Mouse (Mus musculus): ENCODE results near the gene Gpc3.
A peak's percentile ranks its signal among the peaks of the same experiment; 100 is the strongest.
"Not testable (repeated sequence)": the region's sequence is repeated elsewhere in the genome, so short reads cannot be mapped to it uniquely, and the experiment has no call there.

Gene Gpc3

DNA sequence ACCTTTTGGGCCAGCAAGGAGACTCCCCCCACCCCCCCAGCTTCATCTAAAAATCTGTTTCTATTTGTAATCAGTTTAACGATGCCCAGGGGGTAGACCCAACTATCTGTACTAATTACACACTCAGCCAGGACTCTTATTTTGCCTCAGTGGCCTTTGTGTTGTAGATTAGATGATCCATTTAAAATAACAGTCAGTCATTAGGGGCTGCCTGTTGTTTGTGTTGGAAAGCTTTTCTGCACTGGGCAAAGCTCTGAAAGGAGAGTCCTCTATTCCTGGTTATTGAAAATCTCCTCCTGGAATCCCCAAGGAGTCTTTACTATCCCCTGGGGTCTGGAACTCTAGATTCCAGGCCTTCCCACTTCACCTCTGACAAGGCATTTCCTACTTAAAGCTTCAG is 336.2 kb downstream of the Gpc3 start:
- no peak for DNase-seq

DNA sequence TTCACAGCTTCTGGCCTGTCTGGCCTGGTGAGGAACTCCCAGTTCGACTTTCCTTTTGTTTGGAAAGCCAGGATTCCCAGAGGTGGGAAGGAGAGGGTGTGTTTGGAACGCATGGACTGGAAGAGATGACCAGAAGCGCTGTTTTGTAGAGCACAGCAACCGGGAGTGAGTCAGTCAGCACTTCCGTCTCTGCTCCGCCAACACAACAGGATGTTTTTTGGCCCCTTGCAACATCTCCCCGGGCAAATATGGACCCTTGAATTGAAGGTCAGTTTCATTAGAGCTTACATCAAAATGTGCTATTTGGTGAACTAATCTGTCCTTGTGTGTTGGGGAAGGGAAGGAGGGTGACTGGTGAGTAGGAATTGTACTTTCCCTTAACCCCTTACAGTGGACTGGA is 340.7 kb downstream of the Gpc3 start:
- DNase-seq, result no peak

DNA sequence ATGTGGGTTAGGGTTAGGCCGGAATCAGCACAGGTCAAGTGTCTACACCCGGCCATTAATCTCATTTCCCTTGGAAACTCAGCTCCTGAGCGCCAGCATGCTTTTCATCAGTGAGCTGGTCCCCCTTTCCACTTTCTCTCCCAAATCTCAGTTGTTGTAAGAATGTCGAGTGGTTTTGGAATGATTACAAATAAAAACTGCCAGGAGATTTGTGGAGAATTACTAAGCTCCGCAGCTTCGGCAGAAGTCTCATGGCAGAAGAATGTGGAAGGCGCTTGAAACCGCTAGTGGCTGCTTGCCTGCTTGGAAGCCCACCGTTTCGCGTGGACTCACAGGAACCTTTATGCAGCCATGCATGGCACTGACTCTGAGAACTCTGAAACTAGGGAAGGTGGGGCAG is 351.8 kb downstream of the Gpc3 start:
- DNase-seq, result peak; percentile 5

DNA sequence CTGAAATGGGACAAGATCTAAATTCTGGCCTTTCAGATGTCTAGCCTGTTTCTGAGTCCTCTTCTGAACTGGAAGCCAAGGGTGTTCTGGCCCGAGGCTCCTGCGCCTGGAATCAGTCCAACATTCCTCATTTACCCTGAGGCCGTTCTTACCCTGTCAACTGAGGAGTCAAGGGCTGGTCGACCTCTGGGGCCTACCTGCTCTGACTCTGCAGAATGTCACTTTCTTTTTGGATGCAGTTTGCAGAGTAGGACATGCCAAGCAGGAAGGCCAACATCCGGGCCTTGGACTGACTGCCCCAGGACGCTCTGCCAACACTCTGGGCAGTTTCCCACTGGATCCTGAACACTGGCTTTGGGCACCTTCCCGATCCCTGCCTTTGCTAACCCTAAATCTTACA is 352.2 kb downstream of the Gpc3 start:
- peak; percentile 48 for DNase-seq

DNA sequence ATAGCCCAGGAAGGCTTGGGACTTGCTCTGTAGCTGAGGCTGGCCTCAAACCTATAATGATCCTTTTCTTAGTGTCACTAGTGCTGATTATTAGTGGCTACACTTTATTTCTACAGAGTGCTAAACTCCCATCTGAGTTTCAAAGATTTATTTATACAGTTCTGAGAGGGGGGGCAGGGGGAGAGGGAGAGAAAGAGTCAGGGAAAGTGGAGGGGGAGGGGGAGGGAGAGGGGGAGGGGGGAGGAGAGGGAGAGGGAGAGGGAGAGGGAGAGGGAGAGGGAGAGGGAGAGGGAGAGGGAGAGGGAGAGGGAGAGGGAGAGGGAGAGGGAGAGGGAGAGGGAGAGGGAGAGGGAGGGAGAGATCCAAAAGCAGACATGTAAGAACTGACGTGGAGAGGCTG is 354.0 kb downstream of the Gpc3 start:
- DNase-seq, result not testable (repeated sequence)

DNA sequence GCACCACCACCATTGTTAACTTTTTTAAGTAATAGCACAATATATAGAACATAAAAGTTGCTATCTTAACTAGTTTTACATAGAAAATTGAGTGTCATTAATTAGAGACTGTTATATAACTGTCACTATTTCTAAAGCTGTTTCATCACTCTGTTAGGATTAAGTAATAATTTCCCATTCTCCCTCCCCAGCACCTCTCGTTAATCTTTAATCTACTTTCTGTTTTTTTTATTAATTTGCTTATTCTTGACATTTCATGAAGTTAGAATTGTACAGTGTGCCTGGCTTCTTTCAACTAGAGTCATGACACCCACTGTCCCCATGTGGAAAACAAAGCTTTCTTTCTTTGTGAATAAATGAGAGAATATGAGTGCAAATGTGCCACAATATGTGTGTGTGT is 359.2 kb downstream of the Gpc3 start:
- DNase-seq, result no peak

DNA sequence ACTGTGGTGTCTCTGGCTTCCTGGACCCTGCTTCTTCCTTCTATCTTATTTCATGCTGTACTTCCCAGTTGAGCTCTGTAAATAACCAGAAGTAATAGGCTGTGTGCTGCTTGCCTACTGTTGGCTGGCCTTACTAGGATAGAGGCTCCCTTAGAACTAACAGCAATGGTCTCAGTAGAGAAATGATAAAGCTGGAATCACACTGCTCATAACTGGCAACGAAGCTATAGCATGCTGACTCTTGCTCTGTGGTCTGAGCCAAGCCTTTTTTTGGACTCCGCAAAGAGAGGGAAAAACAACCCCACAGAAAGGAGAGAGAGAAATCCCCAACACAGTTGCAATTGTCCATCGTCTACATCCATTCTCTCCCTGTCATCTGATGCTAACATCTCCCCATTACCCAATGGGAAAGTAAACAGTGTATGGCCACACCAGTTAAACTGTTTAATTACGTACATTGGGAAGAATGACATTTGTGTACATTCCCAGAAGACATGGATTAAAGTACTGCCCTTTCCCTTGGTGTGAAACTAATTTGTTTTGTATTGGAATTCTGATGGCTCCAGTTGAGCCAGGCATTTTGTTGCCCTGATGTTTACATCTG is 368.0 kb downstream of the Gpc3 start:
- no peak for DNase-seq

DNA sequence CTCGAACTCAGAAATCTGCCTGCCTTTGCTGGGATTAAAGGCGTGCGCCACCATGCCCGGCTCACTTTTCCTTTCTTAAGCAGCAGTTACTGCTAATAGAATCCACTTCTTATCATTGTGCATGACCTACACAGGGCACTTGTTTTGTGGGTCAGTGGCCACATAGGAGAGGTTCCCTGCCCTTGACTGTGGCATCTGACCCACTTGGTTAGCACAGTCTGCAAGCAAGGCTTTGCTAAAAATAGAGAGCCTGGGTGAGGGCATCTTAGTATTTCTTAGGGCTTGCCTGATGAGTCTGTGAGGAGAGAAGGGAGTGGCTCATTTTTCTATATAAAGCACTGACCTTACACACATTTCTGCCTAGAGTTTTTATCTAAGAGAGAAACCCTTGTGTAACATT is 376.3 kb downstream of the Gpc3 start:
- DNase-seq, result no peak

DNA sequence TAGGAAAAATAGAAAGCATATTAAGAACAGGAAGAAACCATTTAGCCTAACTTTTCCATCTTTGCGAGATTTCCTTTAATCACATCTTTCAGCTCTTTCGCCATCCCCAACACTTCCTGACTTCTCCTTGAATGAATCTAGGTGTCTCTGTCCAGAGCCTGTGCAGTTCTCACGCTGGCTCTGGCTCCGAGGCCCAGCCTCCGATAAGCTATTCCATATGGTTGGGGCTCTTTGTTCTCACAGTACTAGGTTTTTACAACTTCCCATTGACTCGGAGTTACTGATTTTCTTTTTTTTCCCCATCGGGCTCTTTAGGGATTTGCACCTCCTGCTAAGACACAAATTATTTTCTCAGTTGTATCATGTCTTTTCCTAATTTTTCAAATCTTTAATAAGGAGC is 381.8 kb downstream of the Gpc3 start:
- no peak for DNase-seq

DNA sequence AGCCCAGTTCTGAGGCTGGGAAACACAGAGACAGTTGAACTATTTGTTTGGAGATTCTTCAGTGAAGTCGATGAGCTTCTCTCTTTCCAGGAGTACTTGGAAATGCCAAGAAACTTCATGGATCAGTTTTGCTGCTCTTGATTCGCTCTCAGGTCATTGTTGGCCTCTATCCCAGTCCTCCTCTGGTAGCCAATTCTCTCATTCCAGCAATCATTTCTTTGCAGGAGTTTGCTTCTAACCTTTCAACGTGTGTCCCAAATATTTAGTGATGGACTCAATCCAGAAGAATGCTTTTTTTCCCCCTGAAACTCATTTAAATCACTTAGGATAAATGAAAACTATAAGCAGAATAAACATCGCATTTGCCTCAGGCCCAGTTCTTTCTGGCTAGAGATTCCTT is 383.0 kb downstream of the Gpc3 start:
- DNase-seq, result no peak
